Mouse (Mus musculus) lung, adult 2 months (tissue): Measurements from ENCODE around the gene Rab20. TPM values are rescaled to one million over a fixed set of nuclear protein-coding genes. Genes with fewer than 3 reads are reported as not detected.

ENCODE experiments used
- DNase-seq: peaks from one replicate; pipeline ENCODE4 v3.0.0; 2022
- H3K4me1 ChIP-seq: fragments of 200-500 bp; 2 replicates; pipeline ENCODE4 v1.6.1; 2011; ENCODE audit warnings: low read length; ENCODE audit not compliant: control insufficient read depth, insufficient read depth
- H3K4me3 ChIP-seq: fragments of 200-500 bp; replicated peaks from 2 replicates; pipeline ENCODE3; 2011; ENCODE audit warnings: low read depth, mild to moderate bottlenecking, control low read depth, low read length; ENCODE audit errors: extremely low read depth
- CTCF ChIP-seq: fragments of 200-500 bp; IDR thresholded peaks from 2 replicates; pipeline ENCODE4 v1.5.1; 2011; ENCODE audit warnings: mild to moderate bottlenecking, low read length, control low read depth; ENCODE audit not compliant: insufficient read depth
- POLR2A ChIP-seq: fragments of 200-500 bp; IDR thresholded peaks from 2 replicates; pipeline ENCODE4 v1.6.1; 2011; ENCODE audit warnings: low read depth, mild to moderate bottlenecking, control low read depth, low read length, borderline replicate concordance; ENCODE audit errors: extremely low read depth
- WGBS: fragments of 180-500 bp; shearing (Covaris S2); methylation state at CpG from one replicate; pipeline ENCODE4 v1.1.7; 2018; 5-methylcytosine and 5-hydroxymethylcytosine counted together
- polyA plus RNA-seq: library from polyadenylated mRNA; depleted of rRNA; stranded (reverse); fragments of >200 nt; gene quantifications from 2 replicates; pipeline ENCODE4 v1.2.3, GENCODE M21; 2012

Gene Rab20
- polyA plus RNA-seq, 1 experiment, result 17.3 TPM

GRCm38 (mm10) chr8:11460934-11461333 lies 17.6 kb downstream of the Rab20 start:
- TF ChIP-seq POLR2A (no peak), CTCF (no peak)
- H3K4me1 ChIP-seq, result peaks cover 13% of the 10 kb centered on the region
- no peak for DNase-seq
- 27% methylated on average over 2 of the region's 2 CpGs for WGBS
- no peak overlapping the region for H3K4me3 ChIP-seq

GRCm38 (mm10) chr8:11459016-11459415 lies 19.5 kb downstream of the Rab20 start:
- Histone ChIP-seq H3K4me1 (peaks cover 9% of the 10 kb centered on the region), H3K4me3 (no peak overlapping the region)
- TF ChIP-seq CTCF (no peak), POLR2A (no peak)
- DNase-seq, result no peak
- WGBS, result 24% methylated on average over 5 of the region's 5 CpGs

- DNase-seq, result no peak
- Histone ChIP-seq H3K4me1 (peaks cover 9% of the 10 kb centered on the region), H3K4me3 (no peak overlapping the region)
- WGBS, result 35% methylated on average over 12 of the region's 12 CpGs
- TF ChIP-seq CTCF (no peak), POLR2A (no peak)
Measured at GRCm38 (mm10) chr8:11457981-11458836, 20.3 kb downstream of the Rab20 start.

GRCm38 (mm10) chr8:11457278-11457677 lies 21.2 kb downstream of the Rab20 start:
- no peak for DNase-seq
- WGBS, result 57% methylated on average over 3 of the region's 3 CpGs
- TF ChIP-seq CTCF, result no peak
- TF ChIP-seq POLR2A, result no peak
- peaks cover 9% of the 10 kb centered on the region for H3K4me1 ChIP-seq
- H3K4me3 ChIP-seq, result no peak overlapping the region

GRCm38 (mm10) chr8:11454228-11454627 lies 24.3 kb downstream of the Rab20 start:
- DNase-seq, result no peak
- WGBS, result 82% methylated on average over 12 of the region's 12 CpGs
- Histone ChIP-seq H3K4me3 (no peak overlapping the region), H3K4me1 (peaks cover 9% of the 10 kb centered on the region)
- TF ChIP-seq POLR2A (no peak), CTCF (no peak)

- peaks cover 4% of the 10 kb centered on the region; the same call in 1 of the 2 replicates for H3K4me1 ChIP-seq
- no peak for DNase-seq
- no peak overlapping the region for H3K4me3 ChIP-seq
- TF ChIP-seq POLR2A (no peak), CTCF (no peak)
- WGBS, result 53% methylated on average over 4 of the region's 4 CpGs
Measured at GRCm38 (mm10) chr8:11452974-11453373, 25.5 kb downstream of the Rab20 start.

- DNase-seq, result no peak
- H3K4me1 ChIP-seq, result no peaks in the 10 kb centered on the region; the same call in 1 of the 2 replicates
- TF ChIP-seq CTCF (no peak), POLR2A (no peak)
- 55% methylated on average over 3 of the region's 3 CpGs for WGBS
- no peak overlapping the region for H3K4me3 ChIP-seq
Measured at GRCm38 (mm10) chr8:11452559-11452958, 26.0 kb downstream of the Rab20 start.

- WGBS, result 87% methylated on average over 1 of the region's 1 CpGs
- Histone ChIP-seq H3K4me1 (no peaks in the 10 kb centered on the region; the same call in 1 of the 2 replicates), H3K4me3 (no peak overlapping the region)
- no peak for DNase-seq
- TF ChIP-seq CTCF (no peak), POLR2A (no peak)
Measured at GRCm38 (mm10) chr8:11452152-11452551, 26.4 kb downstream of the Rab20 start.

- no peak for DNase-seq
- WGBS, result 20% methylated on average over 8 of the region's 8 CpGs
- peak; percentile 59 for TF ChIP-seq CTCF
- no peak for TF ChIP-seq POLR2A
- Histone ChIP-seq H3K4me3 (no peak overlapping the region), H3K4me1 (no peaks in the 10 kb centered on the region; the same call in 1 of the 2 replicates)
Measured at GRCm38 (mm10) chr8:11450184-11451113, 28.1 kb downstream of the Rab20 start.
